Mouse (Mus musculus) spleen, adult 12 weeks (tissue): ENCODE measurements around the gene Nxpe4.
"Not testable (repeated sequence)": the region's sequence is repeated elsewhere in the genome, so short reads cannot be mapped to it uniquely, and the experiment has no call there.

Source experiments
- DNase-seq: peaks from one replicate; pipeline ENCODE4 v3.0.0; 2022; ENCODE audit warnings: low spot score

Nxpe4 gene

GRCm38 (mm10) chr9:48240431-48240830 lies 78.6 kb downstream of the Nxpe4 start:
- no peak for DNase-seq

GRCm38 (mm10) chr9:48241791-48242190 lies 80.0 kb downstream of the Nxpe4 start:
- DNase-seq = no peak

GRCm38 (mm10) chr9:48242756-48243155 lies 80.9 kb downstream of the Nxpe4 start:
- DNase-seq = no peak

GRCm38 (mm10) chr9:48244175-48244574 lies 82.4 kb downstream of the Nxpe4 start:
- DNase-seq = no peak

GRCm38 (mm10) chr9:48245525-48245924 lies 83.7 kb downstream of the Nxpe4 start:
- DNase-seq = no peak

- DNase-seq = no peak
Observed at GRCm38 (mm10) chr9:48247276-48247675, 85.5 kb downstream of the Nxpe4 start.

GRCm38 (mm10) chr9:48252236-48252635 lies 90.4 kb downstream of the Nxpe4 start:
- DNase-seq = no peak

- no peak for DNase-seq
Observed at GRCm38 (mm10) chr9:48257001-48257400, 95.2 kb downstream of the Nxpe4 start.

GRCm38 (mm10) chr9:48257741-48258423 lies 96.1 kb downstream of the Nxpe4 start:
- no peak for DNase-seq

GRCm38 (mm10) chr9:48264616-48265015 lies 102.8 kb downstream of the Nxpe4 start:
- no peak for DNase-seq

- no peak for DNase-seq
Observed at GRCm38 (mm10) chr9:48265491-48265890, 103.7 kb downstream of the Nxpe4 start.

- DNase-seq = peak; percentile 44
Observed at GRCm38 (mm10) chr9:48266286-48267027, 104.6 kb downstream of the Nxpe4 start.

GRCm38 (mm10) chr9:48267028-48267441 lies 105.2 kb downstream of the Nxpe4 start:
- DNase-seq = no peak

GRCm38 (mm10) chr9:48267960-48268359 lies 106.1 kb downstream of the Nxpe4 start:
- DNase-seq = no peak

- no peak for DNase-seq
Observed at GRCm38 (mm10) chr9:48276831-48277230, 115.0 kb downstream of the Nxpe4 start.

GRCm38 (mm10) chr9:48284221-48284620 lies 122.4 kb downstream of the Nxpe4 start:
- no peak for DNase-seq

- no peak for DNase-seq
Observed at GRCm38 (mm10) chr9:48290281-48290680, 128.5 kb downstream of the Nxpe4 start.

GRCm38 (mm10) chr9:48294754-48295153 lies 132.9 kb downstream of the Nxpe4 start:
- no peak for DNase-seq

- DNase-seq = no peak
Observed at GRCm38 (mm10) chr9:48298983-48299382, 137.2 kb downstream of the Nxpe4 start.

GRCm38 (mm10) chr9:48303564-48303963 lies 141.7 kb downstream of the Nxpe4 start:
- not testable (repeated sequence) for DNase-seq

GRCm38 (mm10) chr9:48311241-48311640 lies 149.4 kb downstream of the Nxpe4 start:
- DNase-seq = no peak

- no peak for DNase-seq
Observed at GRCm38 (mm10) chr9:48314194-48314593, 152.4 kb downstream of the Nxpe4 start.

GRCm38 (mm10) chr9:48315825-48316224 lies 154.0 kb downstream of the Nxpe4 start:
- DNase-seq = no peak

GRCm38 (mm10) chr9:48326338-48326737 lies 164.5 kb downstream of the Nxpe4 start:
- DNase-seq = no peak
